Mouse (Mus musculus): ENCODE measurements around the gene Clasp1.

DNA sequence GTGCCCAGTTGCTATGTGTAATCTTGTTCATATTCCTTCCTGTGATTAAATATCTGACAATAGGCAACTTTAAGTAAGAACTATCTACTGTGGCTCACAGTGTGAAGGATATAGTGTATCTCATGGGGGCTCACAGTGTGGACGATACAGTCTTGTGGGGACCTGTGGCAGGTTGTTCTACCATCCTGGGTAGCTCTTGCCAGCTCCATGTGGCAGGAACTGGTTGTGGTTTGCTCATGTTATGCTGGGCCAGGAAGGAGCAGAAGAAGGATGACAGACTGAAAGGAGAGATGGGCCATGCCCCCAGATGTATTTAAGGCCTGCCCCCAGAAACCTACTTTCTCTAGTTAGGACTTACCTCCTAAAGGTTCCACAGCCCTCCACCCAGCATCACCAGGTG is 51.7 kb downstream of the Clasp1 start:
- TF ChIP-seq CTCF (IDR thresholded peaks at IDR 0.05; ENCODE audit: borderline replicate concordance, extremely low read depth, insufficient read depth, insufficient read length): no peak
- no peak for TF ChIP-seq POLR2A (IDR thresholded peaks at IDR 0.05; ENCODE audit: borderline replicate concordance, extremely low read depth, insufficient read depth, insufficient read length, poor library complexity, severe bottlenecking)
